Mouse (Mus musculus): ENCODE data around the gene Olfr339.
"Not testable (repeated sequence)": the region's sequence is repeated elsewhere in the genome, so short reads cannot be mapped to it uniquely, and the experiment has no call there.

The Olfr339 gene

DNA sequence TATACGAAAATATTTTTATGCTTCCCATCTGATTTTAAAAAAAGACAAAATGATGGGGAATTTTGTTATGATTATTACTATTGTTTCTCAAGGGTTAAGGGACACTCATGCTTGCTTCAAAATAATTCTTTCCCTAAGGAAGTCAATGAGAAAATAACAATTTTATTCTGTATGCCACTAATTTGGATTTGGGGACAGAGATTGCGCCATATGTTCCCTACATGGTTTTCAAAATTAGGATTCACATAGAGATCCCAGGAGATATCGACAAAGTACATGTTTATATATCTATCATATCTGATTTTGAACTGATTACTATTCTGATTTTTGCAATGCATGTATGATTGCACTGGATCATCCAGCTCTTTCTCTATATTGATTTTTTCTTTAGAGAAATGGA is at the start of gene Olfr339:
TSS of gene Olfr339 (plus strand) at position 301 of the 400 bp plus-strand sequence.
- DNase-seq, result no peak

DNA sequence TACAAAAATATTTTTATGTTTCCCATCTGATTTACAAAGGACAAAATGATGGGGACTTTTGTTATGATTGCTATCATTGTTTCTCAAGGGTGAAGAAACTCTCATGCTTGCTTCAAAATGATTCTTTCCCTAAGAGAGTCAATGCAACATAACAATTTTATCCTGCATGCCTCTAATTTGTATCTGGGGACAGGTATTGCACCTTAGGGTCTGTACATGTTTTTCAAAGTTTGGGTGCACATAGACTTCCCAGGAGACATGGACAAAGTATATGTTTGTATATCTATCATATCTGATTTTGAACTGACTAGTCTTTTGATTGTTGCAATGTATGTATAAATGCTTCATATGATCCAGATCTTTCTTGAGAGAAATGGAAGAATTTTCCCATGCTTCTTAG is 45.5 kb upstream of the Olfr339 start, which contains the start of gene Olfr338:
TSS of gene Olfr338 (plus strand) at position 301 of the 400 bp plus-strand sequence.
- no peak for DNase-seq

DNA sequence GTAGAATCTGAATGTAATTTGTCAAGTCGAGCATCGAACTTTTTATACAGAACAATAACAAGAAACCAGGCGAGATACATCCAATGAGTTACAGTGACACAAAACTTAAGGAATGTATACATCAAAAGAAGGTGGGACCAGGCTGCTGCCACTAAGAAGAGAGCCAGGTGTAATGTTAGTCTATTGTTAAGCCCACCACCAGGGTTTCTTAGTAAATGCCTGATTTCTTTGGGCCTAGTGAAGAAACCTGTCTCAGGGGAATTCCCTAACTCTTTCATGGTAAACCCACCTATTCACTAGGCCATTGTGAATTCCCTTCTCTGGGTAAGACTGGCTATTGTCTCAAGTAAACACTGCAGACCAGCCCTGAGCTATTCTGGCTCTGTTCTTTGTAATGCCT is 3.6 kb upstream of the Olfr339 start:
- DNase-seq, result not testable (repeated sequence)

DNA sequence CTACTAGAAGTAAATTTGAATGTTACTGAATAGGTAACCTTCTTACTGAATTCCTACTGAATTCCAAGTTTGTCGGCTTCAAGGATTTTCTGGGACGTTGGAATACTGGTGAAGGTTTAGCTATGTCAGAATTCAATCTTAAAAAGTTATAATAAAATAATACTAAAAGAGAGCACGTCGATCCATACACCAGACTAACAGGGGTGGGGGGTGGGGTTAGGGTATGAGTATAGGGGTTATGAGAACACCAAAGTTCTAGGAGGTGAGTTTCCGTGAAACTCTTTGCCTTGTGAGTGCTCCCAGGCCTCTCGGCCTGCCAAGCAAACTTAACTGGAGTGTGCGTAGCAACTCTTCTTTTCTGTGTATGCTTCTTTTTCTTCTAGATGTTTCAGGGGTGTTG is 3.2 kb upstream of the Olfr339 start:
- not testable (repeated sequence) for DNase-seq

DNA sequence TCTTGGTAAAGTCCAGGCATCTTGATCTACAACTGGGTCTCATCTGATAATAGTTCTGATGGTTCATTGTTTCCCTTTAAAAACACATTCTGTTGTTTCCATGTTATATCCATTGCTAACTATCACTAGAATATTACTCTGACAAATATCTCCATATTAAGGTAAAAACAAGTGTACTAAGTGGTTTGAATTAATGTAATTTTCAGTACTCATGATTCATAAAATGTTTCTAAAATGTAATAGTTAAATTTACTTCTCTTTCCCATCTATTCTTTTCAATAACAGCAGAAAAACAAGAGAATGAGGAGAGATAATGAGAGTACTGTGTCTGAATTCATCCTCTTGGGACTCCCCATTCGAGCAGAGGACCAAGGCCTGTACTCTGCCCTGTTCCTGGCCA is 33.5 kb downstream of the Olfr339 start, which contains the start of gene Olfr340:
TSS of gene Olfr340 (plus strand) at position 301 of the 400 bp plus-strand sequence.
- DNase-seq, result no peak

DNA sequence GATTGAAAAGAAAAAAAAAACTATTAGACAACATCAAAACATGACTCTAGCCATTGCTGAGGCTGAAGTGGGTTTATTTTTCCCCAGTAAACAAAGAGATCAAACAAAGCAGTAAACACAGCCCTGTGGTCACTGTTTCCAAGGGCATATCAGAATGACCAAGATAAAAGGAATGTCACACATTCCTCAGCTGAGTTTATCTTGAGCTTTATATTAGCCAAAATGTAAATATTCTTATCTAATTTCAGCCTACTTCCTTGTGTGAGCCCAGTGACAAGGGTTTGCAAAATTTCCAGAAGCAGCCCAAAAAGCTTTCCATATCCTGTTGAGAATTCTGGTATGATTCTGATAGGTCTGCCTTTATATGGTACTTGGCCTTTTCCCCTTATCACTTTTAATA is 54.9 kb downstream of the Olfr339 start:
- no peak for DNase-seq
